13 mouse cellular contexts compared by ENCODE assay signal in the genomic region with DNA sequence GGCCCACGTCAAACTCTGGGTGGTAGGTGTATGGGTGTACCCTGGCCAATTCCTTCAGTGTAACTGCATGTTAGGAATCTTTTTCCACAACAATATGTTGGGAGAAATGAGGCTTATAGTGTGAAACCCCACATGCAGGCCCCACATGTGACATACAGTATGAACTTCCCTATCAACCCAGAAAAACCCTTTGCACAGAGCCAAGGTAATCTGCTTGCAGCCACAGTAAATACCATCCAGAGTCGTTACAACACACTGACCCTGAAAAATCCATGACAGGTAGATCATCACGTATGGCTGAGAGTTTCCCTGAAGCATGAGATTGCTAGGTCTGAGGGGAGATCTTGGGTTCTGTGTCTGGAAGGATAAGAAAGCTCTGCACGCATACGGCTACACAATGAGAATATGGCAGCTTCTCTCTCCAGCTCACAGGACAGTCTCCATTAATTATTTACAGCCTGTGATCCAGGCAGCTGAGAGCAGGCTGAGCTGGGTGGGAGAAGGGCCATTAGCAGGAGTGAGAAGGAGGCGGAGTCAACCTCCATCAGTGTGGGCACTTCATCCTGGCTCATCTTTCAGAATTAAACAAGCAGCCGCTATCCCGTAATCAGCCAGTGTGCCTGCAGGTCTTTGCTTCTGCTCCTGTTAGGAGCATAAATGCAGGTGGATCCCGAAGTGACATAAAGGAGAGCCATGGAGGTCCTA. TPM values are rescaled to one million over a fixed set of nuclear protein-coding genes. Genes with fewer than 3 reads are reported as not detected.
DNase-seq lines count a peak whose midpoint lies in the region; ATAC-seq lines count a peak whose summit lies in the region.
"Had no signal": no experiment of that assay in that cellular context is flagged by ENCODE, and none has a peak within 500 bp of the region (broad histone marks: within the 10 kb centered on the region; RNA-seq: fewer than 3 reads in every experiment).

No protein-coding gene starts in this region.

- no peak overlapping the region for H3K27ac ChIP-seq in neural tube, embryonic 11.5 days (ENCODE audit: low read depth, low read length)

- no peak overlapping the region; the same call in 1 of the 2 replicates for H3K9ac ChIP-seq in neural tube, embryonic 11.5 days (ENCODE audit: low read length)

- H3K4me1 ChIP-seq in neural tube, embryonic 11.5 days (ENCODE audit: control insufficient read depth, insufficient read depth, low read length): no peaks in the 10 kb centered on the region; the same call in 1 of the 2 replicates

- DNase-seq in cerebellum, postnatal 14 days: peak; percentile 17 to 23
- DNase-seq in cerebellum, adult 11-12 months: no peak
- DNase-seq in neural tube, embryonic 11.5 days (ENCODE audit: low spot score): peak; percentile 49
- no peak for DNase-seq in neural tube, embryonic 10.5 days (ENCODE audit: extremely low spot score, low spot score)
- peak; percentile 45 for DNase-seq in mesoderm, embryonic 11.5 days (ENCODE audit: low read depth, low spot score)
- no peak for DNase-seq in right cerebral cortex, adult 2 months (ENCODE audit: low spot score in 2 of 2)
- no peak for DNase-seq in cerebellum, adult 8-10 months
- no peak for DNase-seq in thymus, postnatal 4 days
- DNase-seq: cerebellum, adult 9-11 months had no signal

- H3K9me3 ChIP-seq in neural tube, embryonic 11.5 days (ENCODE audit: control insufficient read depth, low read length): no peaks in the 10 kb centered on the region

- no peak overlapping the region for H3K4me2 ChIP-seq in neural tube, embryonic 11.5 days (ENCODE audit: low read depth)

- ATAC-seq in neural tube, embryonic 11.5 days (ENCODE audit: insufficient read depth, low FRiP score, low TSS enrichment): peak; percentile 61; the same call in 1 of the 2 replicates

- no peaks in the 10 kb centered on the region for H3K36me3 ChIP-seq in neural tube, embryonic 11.5 days (ENCODE audit: control insufficient read depth, insufficient read depth, low read length)

- WGBS in neural tube, embryonic 11.5 days: 28% methylated on average over 9 of the region's 9 CpGs

- no peak overlapping the region for H3K4me3 ChIP-seq in neural tube, embryonic 11.5 days (ENCODE audit: low read depth, low read length)
- H3K4me3 ChIP-seq: myocyte had no signal

- H3K27me3 ChIP-seq in neural tube, embryonic 11.5 days (ENCODE audit: control insufficient read depth, insufficient read depth, low read length): no peaks in the 10 kb centered on the region

RNA-seq across cellular contexts. Expression of gene Gm10974, which starts 18.6 kb away (rescaled TPM):
- polyA plus RNA-seq in neural tube, embryonic 11.5 days (2014; fragmentation: Nextera tagmentation; extraction: Ambion mirVana): not detected in 2 replicates
- polyA plus RNA-seq: heart, embryonic 16.5 days; lung, embryonic 16.5 days; myocyte; spleen, adult 2 months had no signal

RNA-seq across cellular contexts. Expression of gene Lrrk1, which starts 41.0 kb away (rescaled TPM):
- polyA plus RNA-seq in neural tube, embryonic 11.5 days (2014; fragmentation: Nextera tagmentation; extraction: Ambion mirVana): 5.5 and 7.0 TPM in 2 replicates

Comparison
In these comparisons a context has a peak if more than half of its experiments do, and no peak if none do; other contexts are left out.
1. DNase-seq: peak in cerebellum, postnatal 14 days (2 of 2), neural tube, embryonic 11.5 days (single experiment) and mesoderm, embryonic 11.5 days (single experiment); none in cerebellum, adult 11-12 months (single experiment), neural tube, embryonic 10.5 days (single experiment), right cerebral cortex, adult 2 months (0 of 2), cerebellum, adult 8-10 months (single experiment) and thymus, postnatal 4 days (single experiment).